Mouse (Mus musculus) cerebellum, adult 8-10 months (tissue): Measurements from ENCODE around the gene Gm11032.
"Not testable (repeated sequence)": the region's sequence is repeated elsewhere in the genome, so short reads cannot be mapped to it uniquely, and the experiment has no call there.

Experiments
- DNase-seq: peaks from one replicate; pipeline ENCODE4 v3.0.0; 2022

The Gm11032 gene

GRCm38 (mm10) chr11:4627636-4628035 is 7.8 kb downstream of the Gm11032 start:
- no peak for DNase-seq

DNA sequence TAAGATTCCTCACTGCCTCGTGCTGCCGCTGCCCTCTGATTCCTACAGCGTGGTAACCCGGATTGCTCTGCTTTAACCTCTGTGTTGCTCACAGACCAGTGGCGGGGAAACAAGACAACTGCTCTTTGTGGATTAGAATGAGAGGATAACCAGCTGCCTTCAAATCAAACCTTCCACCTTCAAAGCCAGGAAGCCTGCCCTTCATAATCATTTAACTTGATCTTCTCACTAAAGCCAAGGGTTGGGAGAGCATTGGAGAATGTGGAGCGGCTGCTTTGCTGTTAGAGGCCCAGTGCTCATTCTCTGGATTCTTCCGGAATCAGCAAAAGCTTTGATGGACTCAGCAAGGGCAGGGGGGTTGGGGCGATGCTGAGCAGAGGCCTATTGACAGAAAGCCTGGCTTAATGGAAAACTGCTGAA is 10.0 kb downstream of the Gm11032 start:
- no peak for DNase-seq

GRCm38 (mm10) chr11:4633420-4633819 is 13.6 kb downstream of the Gm11032 start:
- DNase-seq = no peak

- no peak for DNase-seq
Measured at GRCm38 (mm10) chr11:4634395-4634794, 14.5 kb downstream of the Gm11032 start.

DNA sequence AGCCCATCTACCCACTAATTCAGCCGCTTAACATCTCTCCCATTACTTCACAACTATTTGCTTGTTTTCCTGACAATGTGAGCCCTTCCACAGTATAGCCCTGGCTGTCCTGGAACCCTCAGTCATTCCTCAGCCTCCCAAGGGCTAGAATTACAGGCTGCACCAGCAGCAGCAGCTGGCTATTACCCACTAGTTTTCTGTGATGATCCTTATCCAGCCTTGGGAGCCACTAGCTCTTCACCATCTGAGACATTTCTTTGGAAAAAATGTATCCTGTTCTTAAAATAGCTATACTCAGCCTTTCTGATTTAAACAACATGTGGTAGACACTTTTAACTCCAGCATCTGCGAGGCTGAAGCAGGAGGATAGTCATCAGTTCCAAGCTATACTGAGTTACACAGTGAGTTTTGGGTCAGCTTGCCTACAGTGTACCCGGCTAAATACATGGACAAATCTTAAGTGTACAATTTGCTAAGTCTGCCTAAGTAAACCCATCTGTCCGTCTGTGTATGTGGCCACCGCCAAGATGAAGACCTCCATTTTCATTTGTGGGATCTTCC is 17.0 kb downstream of the Gm11032 start:
- DNase-seq = no peak

DNA sequence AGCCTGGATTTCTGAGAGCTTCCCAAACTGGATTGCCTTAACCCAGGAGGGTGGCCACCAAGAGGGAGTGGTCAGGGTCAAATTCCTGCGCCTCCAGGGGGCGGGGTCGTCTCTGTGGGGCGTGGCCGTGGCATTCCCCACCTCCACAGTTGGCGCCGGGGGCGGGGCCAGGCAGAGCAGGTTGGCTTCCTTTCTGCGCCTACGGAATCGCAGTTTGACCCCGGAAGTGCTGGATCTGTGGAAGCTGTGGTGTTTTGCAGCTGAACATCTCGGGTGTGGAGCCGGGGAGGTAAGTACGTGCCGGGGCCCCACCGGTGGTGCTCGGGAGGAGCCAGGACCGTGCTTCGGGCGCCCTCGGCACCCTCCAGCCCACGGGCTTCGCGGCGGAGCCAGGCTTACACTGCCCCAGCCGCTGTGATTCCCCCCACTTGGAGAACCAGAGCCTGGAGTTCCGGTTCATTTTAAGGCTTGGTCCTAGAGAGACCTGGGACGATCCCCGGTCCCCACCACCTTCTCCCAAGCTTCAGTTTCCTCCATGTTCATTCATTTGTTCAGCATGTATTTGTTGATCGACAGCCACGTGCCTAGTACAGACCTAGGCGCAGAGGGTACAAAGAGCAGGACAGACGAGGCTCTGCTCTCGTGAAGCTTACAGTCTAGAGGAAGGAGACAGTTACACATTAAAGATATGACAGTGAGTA is 17.8 kb downstream of the Gm11032 start, which contains the start of gene Ascc2:
Gene Ascc2, plus strand, starts transcription at position 214 of the 701 bp plus-strand sequence.
- DNase-seq = peak; percentile 79

- DNase-seq = no peak
Measured at GRCm38 (mm10) chr11:4638261-4638660, 18.4 kb downstream of the Gm11032 start.

GRCm38 (mm10) chr11:4641185-4641584 is 21.3 kb downstream of the Gm11032 start:
- DNase-seq = no peak

- DNase-seq = no peak
Measured at GRCm38 (mm10) chr11:4643722-4644121, 23.9 kb downstream of the Gm11032 start.

- DNase-seq = not testable (repeated sequence)
Measured at GRCm38 (mm10) chr11:4645180-4645579, 25.3 kb downstream of the Gm11032 start.

GRCm38 (mm10) chr11:4646409-4646808 is 26.5 kb downstream of the Gm11032 start:
- no peak for DNase-seq

GRCm38 (mm10) chr11:4659818-4660217 is 40.0 kb downstream of the Gm11032 start:
- no peak for DNase-seq

DNA sequence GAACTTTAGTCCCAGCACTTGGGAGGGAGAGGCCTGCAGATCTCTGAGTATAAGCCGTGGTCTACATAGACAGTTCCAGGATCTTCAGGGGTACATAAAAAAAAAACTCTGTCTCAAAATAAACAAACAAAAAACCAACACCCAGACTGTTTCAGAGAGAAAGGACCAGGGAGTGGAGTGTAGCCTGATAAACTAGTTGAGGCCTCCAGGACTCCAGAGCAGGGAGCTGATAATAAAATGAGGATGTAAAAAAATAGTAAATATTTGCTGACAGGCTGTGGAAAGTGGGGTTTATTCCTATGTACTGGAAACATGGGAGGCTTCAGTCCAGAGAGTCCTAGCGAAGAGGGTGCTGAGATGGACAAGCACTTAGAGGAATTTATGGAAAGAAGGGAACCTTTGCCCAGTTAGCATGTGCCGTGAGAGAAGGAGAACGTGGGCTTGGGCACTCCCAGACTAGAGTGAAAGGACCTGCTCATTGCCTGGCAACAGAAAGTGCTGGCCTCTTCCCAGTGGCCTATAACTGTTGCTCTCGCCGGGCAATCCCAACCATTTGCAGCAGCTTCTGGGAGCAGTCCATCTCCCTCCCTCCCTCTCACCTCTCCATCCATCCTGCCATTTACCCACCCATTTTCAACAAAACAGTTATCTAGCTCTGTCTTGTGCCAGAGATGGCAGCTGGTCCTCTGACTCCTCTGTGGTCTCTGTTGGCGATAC is 40.6 kb downstream of the Gm11032 start:
- no peak for DNase-seq

DNA sequence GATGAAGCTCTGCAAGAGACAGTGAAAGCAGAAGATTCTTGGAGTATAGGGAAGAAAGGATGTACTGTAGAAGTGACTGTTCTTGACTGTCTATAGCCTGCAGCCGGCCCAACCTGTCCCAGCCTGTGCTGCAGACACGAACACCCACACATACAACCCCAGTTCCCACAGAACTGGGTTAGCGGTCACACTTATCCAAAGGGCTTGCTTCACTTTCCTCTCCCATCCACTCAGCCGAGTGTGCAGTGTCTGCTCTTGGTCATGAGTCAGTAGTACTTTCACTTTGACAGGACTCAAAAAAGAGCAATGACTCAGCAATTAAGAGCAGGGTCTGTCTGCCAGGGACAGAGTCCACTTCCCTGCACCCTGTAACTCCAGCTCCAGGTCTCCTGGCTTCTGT is 41.5 kb downstream of the Gm11032 start:
- no peak for DNase-seq

GRCm38 (mm10) chr11:4661871-4662495 is 42.1 kb downstream of the Gm11032 start:
- DNase-seq = peak; percentile 37

DNA sequence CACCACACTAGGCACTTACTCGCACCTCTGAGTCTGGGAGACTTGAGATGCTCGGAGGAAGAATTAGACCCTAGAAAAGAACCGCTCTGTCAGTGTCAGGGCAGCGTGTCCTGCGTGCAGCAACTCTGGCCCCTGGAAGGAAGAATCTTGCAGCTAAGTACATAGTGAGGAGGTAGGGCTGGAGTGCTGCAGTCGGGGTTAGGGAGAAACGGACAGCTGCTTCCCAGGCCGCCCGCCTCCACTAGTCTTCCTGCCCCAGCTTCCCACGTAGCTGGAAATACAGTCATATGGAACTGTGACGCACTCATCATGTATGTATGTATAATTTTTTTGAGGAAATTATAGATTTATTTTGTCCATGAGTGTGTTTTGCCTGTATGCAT is 42.6 kb downstream of the Gm11032 start:
- no peak for DNase-seq
